Mouse (Mus musculus) cerebellum, adult 18-20 months (tissue): ENCODE measurements around the gene Clec16a.

Experiments
- DNase-seq, 2 experiments: peaks; one replicate each; pipeline ENCODE4 v3.0.0; 2021

Gene Clec16a

GRCm38 (mm10) chr16:10771769-10772510, 226.8 kb downstream of the Clec16a start:
- DNase-seq = no peak

GRCm38 (mm10) chr16:10773543-10773942, 228.4 kb downstream of the Clec16a start:
- DNase-seq = no peak

GRCm38 (mm10) chr16:10774726-10775125, 229.6 kb downstream of the Clec16a start:
- no peak for DNase-seq

GRCm38 (mm10) chr16:10776322-10776721, 231.2 kb downstream of the Clec16a start:
- no peak for DNase-seq

GRCm38 (mm10) chr16:10777579-10778160, 232.5 kb downstream of the Clec16a start:
- no peak for DNase-seq

GRCm38 (mm10) chr16:10780631-10781120, 235.5 kb downstream of the Clec16a start:
- no peak for DNase-seq

GRCm38 (mm10) chr16:10781862-10782371, 236.8 kb downstream of the Clec16a start:
- DNase-seq = no peak

GRCm38 (mm10) chr16:10782377-10783151, 237.4 kb downstream of the Clec16a start:
- DNase-seq = no peak

GRCm38 (mm10) chr16:10783152-10783434, 238.0 kb downstream of the Clec16a start:
- DNase-seq = no peak

GRCm38 (mm10) chr16:10783451-10783850, 238.3 kb downstream of the Clec16a start:
- DNase-seq = no peak

GRCm38 (mm10) chr16:10783883-10784792, 239.0 kb downstream of the Clec16a start:
- DNase-seq = peak; percentile 32 to 50

- peak; percentile 85 to 91 for DNase-seq
These were observed 239.7 kb downstream of the Clec16a start for GRCm38 (mm10) chr16:10784793-10785370.

GRCm38 (mm10) chr16:10785371-10786231, 240.5 kb downstream of the Clec16a start, which contains the start of gene Socs1:
Socs1 (minus strand) TSS chr16:10785536.
- DNase-seq = peak; percentile 71 to 73

GRCm38 (mm10) chr16:10786288-10786687, 241.1 kb downstream of the Clec16a start:
- DNase-seq = peak; percentile 84 to 91

- no peak for DNase-seq
These were observed 241.8 kb downstream of the Clec16a start for GRCm38 (mm10) chr16:10786782-10787547.

GRCm38 (mm10) chr16:10787548-10788058, 242.5 kb downstream of the Clec16a start:
- DNase-seq = no peak

GRCm38 (mm10) chr16:10788271-10788670, 243.1 kb downstream of the Clec16a start, which contains the start of gene Tnp2:
Tnp2 (minus strand) TSS chr16:10788660.
- DNase-seq = no peak

- DNase-seq = no peak
These were observed 243.7 kb downstream of the Clec16a start for GRCm38 (mm10) chr16:10788866-10789265.

- DNase-seq = no peak
These were observed 245.6 kb downstream of the Clec16a start, which contains the start of gene Prm3 for GRCm38 (mm10) chr16:10790702-10791101. Prm3 (minus strand) TSS chr16:10790914.
